Mouse (Mus musculus) urinary bladder, adult 18-20 months (tissue): ENCODE measurements at regions not wholly inside any gene's neighbourhood (a gene's known extent, or its start where the extent isn't known, plus 50 kb on each side); places are given as distances from the start of the nearest gene placed in this dataset.

Experiments
- DNase-seq, 2 experiments: peaks; one replicate each; pipeline ENCODE4 v3.0.0; 2022; ENCODE audit warnings: low spot score in 2 of 2, mixed read lengths in 2 of 2

GRCm38 (mm10) chr13:45277842-45278416, 111.6 kb upstream of the Mylip start:
- DNase-seq: peak in 1 of 2 experiments; percentile 51

- DNase-seq: no peak
These were observed 108.4 kb upstream of the Mylip start for GRCm38 (mm10) chr13:45281106-45281505.

GRCm38 (mm10) chr13:45286651-45287050, 102.9 kb upstream of the Mylip start:
- DNase-seq: no peak

GRCm38 (mm10) chr13:45287217-45287616, 102.3 kb upstream of the Mylip start:
- DNase-seq: no peak

- DNase-seq: no peak
These were observed 99.6 kb upstream of the Mylip start for GRCm38 (mm10) chr13:45289976-45290375.

- DNase-seq: no peak
These were observed 94.9 kb upstream of the Mylip start for GRCm38 (mm10) chr13:45294691-45295090.

- DNase-seq: no peak
These were observed 88.9 kb upstream of the Mylip start for GRCm38 (mm10) chr13:45300610-45301009.

GRCm38 (mm10) chr13:45301191-45301905, 88.2 kb upstream of the Mylip start:
- DNase-seq: no peak

- DNase-seq: no peak
These were observed 86.7 kb upstream of the Mylip start for GRCm38 (mm10) chr13:45302796-45303195.

GRCm38 (mm10) chr13:45306177-45306576, 83.4 kb upstream of the Mylip start:
- peak in 1 of 2 experiments; percentile 27 for DNase-seq

- no peak for DNase-seq
These were observed 82.3 kb upstream of the Mylip start for GRCm38 (mm10) chr13:45307226-45307625.

- no peak for DNase-seq
These were observed 69.9 kb upstream of the Mylip start for GRCm38 (mm10) chr13:45319646-45320045.

GRCm38 (mm10) chr13:45325736-45326293, 63.7 kb upstream of the Mylip start:
- DNase-seq: no peak

GRCm38 (mm10) chr13:45326751-45327150, 62.8 kb upstream of the Mylip start:
- DNase-seq: no peak

GRCm38 (mm10) chr13:45330561-45330960, 59.0 kb upstream of the Mylip start:
- DNase-seq: no peak

- DNase-seq: no peak
These were observed 57.5 kb upstream of the Mylip start for GRCm38 (mm10) chr13:45332031-45332430.

- DNase-seq: no peak
These were observed 55.9 kb upstream of the Mylip start for GRCm38 (mm10) chr13:45333634-45334033.
